Mouse (Mus musculus): ENCODE measurements around the gene Pfkm. TPM values are rescaled to one million over a fixed set of nuclear protein-coding genes. Genes with fewer than 3 reads are reported as not detected.

Gene Pfkm
- total and polyA plus RNA-seq, 2 experiments, result 9.4 to 12.3 TPM

GRCm38 (mm10) chr15:98055246-98055645, 37.1 kb upstream of the Pfkm start:
- Histone ChIP-seq H3K4me3 (ENCODE audit: insufficient read depth, low read depth, low read length) (no peak overlapping the region), H3K9ac (ENCODE audit: low read depth, low read length) (no peak overlapping the region), H3K27me3 (ENCODE audit: control insufficient read depth, insufficient read depth, low read length) (no peaks in the 10 kb centered on the region), H3K4me1 (ENCODE audit: control insufficient read depth, insufficient read depth, low read length) (no peaks in the 10 kb centered on the region), H3K36me3 (ENCODE audit: control insufficient read depth, insufficient read depth, low read length) (peaks cover 25% of the 10 kb centered on the region), H3K27ac (replicated peaks; ENCODE audit: insufficient read depth, low read depth, low read length) (no peak overlapping the region), H3K79me2 (ENCODE audit: control insufficient read depth, insufficient read depth, low read length) (no peaks in the 10 kb centered on the region)
- TF ChIP-seq CTCF (IDR thresholded peaks at IDR 0.05; ENCODE audit: low read depth, low read length), result peak; percentile 30; the same call in 1 of the 2 replicates
- TF ChIP-seq POLR2A (IDR thresholded peaks at IDR 0.05; ENCODE audit: extremely low read depth, insufficient read depth, low read length), result no peak
- peak; percentile 24 for DNase-seq (ENCODE audit: extremely low read depth, low read depth, low spot score)
- 55% methylated on average over 5 of the region's 5 CpGs for WGBS

GRCm38 (mm10) chr15:98065881-98066280, 26.5 kb upstream of the Pfkm start:
- no peak overlapping the region for H3K27ac ChIP-seq (replicated peaks; ENCODE audit: insufficient read depth, low read depth, low read length)
- H3K9ac ChIP-seq (ENCODE audit: low read depth, low read length), result no peak overlapping the region
- no peaks in the 10 kb centered on the region for H3K4me1 ChIP-seq (ENCODE audit: control insufficient read depth, insufficient read depth, low read length)
- no peaks in the 10 kb centered on the region for H3K27me3 ChIP-seq (ENCODE audit: control insufficient read depth, insufficient read depth, low read length)
- no peak overlapping the region for H3K4me3 ChIP-seq (ENCODE audit: insufficient read depth, low read depth, low read length)
- 90% methylated on average over 5 of the region's 5 CpGs for WGBS
- peaks cover 50% of the 10 kb centered on the region for H3K36me3 ChIP-seq (ENCODE audit: control insufficient read depth, insufficient read depth, low read length)
- TF ChIP-seq POLR2A (IDR thresholded peaks at IDR 0.05; ENCODE audit: extremely low read depth, insufficient read depth, low read length) (no peak), CTCF (IDR thresholded peaks at IDR 0.05; ENCODE audit: low read depth, low read length) (no peak)
- no peaks in the 10 kb centered on the region for H3K79me2 ChIP-seq (ENCODE audit: control insufficient read depth, insufficient read depth, low read length)
- DNase-seq (ENCODE audit: extremely low read depth, low read depth, low spot score), result no peak

GRCm38 (mm10) chr15:98066602-98067001, 25.8 kb upstream of the Pfkm start:
- H3K9ac ChIP-seq (ENCODE audit: low read depth, low read length), result no peak overlapping the region
- no peaks in the 10 kb centered on the region for H3K4me1 ChIP-seq (ENCODE audit: control insufficient read depth, insufficient read depth, low read length)
- H3K79me2 ChIP-seq (ENCODE audit: control insufficient read depth, insufficient read depth, low read length), result no peaks in the 10 kb centered on the region
- WGBS, result 96% methylated on average over 12 of the region's 12 CpGs
- H3K27me3 ChIP-seq (ENCODE audit: control insufficient read depth, insufficient read depth, low read length), result no peaks in the 10 kb centered on the region
- no peak overlapping the region for H3K4me3 ChIP-seq (ENCODE audit: insufficient read depth, low read depth, low read length)
- TF ChIP-seq POLR2A (IDR thresholded peaks at IDR 0.05; ENCODE audit: extremely low read depth, insufficient read depth, low read length), result no peak
- TF ChIP-seq CTCF (IDR thresholded peaks at IDR 0.05; ENCODE audit: low read depth, low read length), result no peak
- peaks cover 48% of the 10 kb centered on the region for H3K36me3 ChIP-seq (ENCODE audit: control insufficient read depth, insufficient read depth, low read length)
- H3K27ac ChIP-seq (replicated peaks; ENCODE audit: insufficient read depth, low read depth, low read length), result no peak overlapping the region
- no peak for DNase-seq (ENCODE audit: extremely low read depth, low read depth, low spot score)

GRCm38 (mm10) chr15:98067492-98067891, 24.9 kb upstream of the Pfkm start:
- no peak for TF ChIP-seq POLR2A (IDR thresholded peaks at IDR 0.05; ENCODE audit: extremely low read depth, insufficient read depth, low read length)
- no peak for TF ChIP-seq CTCF (IDR thresholded peaks at IDR 0.05; ENCODE audit: low read depth, low read length)
- Histone ChIP-seq H3K4me3 (ENCODE audit: insufficient read depth, low read depth, low read length) (no peak overlapping the region), H3K9ac (ENCODE audit: low read depth, low read length) (no peak overlapping the region), H3K27me3 (ENCODE audit: control insufficient read depth, insufficient read depth, low read length) (no peaks in the 10 kb centered on the region), H3K36me3 (ENCODE audit: control insufficient read depth, insufficient read depth, low read length) (peaks cover 48% of the 10 kb centered on the region), H3K79me2 (ENCODE audit: control insufficient read depth, insufficient read depth, low read length) (no peaks in the 10 kb centered on the region), H3K27ac (replicated peaks; ENCODE audit: insufficient read depth, low read depth, low read length) (no peak overlapping the region), H3K4me1 (ENCODE audit: control insufficient read depth, insufficient read depth, low read length) (no peaks in the 10 kb centered on the region)
- WGBS, result 65% methylated on average over 3 of the region's 3 CpGs
- DNase-seq (ENCODE audit: extremely low read depth, low read depth, low spot score), result no peak

GRCm38 (mm10) chr15:98068506-98068905, 23.9 kb upstream of the Pfkm start:
- Histone ChIP-seq H3K36me3 (ENCODE audit: control insufficient read depth, insufficient read depth, low read length) (peaks cover 48% of the 10 kb centered on the region), H3K9ac (ENCODE audit: low read depth, low read length) (no peak overlapping the region), H3K79me2 (ENCODE audit: control insufficient read depth, insufficient read depth, low read length) (no peaks in the 10 kb centered on the region), H3K4me3 (ENCODE audit: insufficient read depth, low read depth, low read length) (no peak overlapping the region), H3K27me3 (ENCODE audit: control insufficient read depth, insufficient read depth, low read length) (no peaks in the 10 kb centered on the region), H3K27ac (replicated peaks; ENCODE audit: insufficient read depth, low read depth, low read length) (no peak overlapping the region), H3K4me1 (ENCODE audit: control insufficient read depth, insufficient read depth, low read length) (no peaks in the 10 kb centered on the region)
- no peak for DNase-seq (ENCODE audit: extremely low read depth, low read depth, low spot score)
- 91% methylated on average over 9 of the region's 9 CpGs for WGBS
- TF ChIP-seq POLR2A (IDR thresholded peaks at IDR 0.05; ENCODE audit: extremely low read depth, insufficient read depth, low read length), result no peak

- Histone ChIP-seq H3K4me1 (ENCODE audit: control insufficient read depth, insufficient read depth, low read length) (no peaks in the 10 kb centered on the region), H3K9ac (ENCODE audit: low read depth, low read length) (no peak overlapping the region), H3K27ac (replicated peaks; ENCODE audit: insufficient read depth, low read depth, low read length) (no peak overlapping the region), H3K79me2 (ENCODE audit: control insufficient read depth, insufficient read depth, low read length) (no peaks in the 10 kb centered on the region), H3K4me3 (ENCODE audit: insufficient read depth, low read depth, low read length) (no peak overlapping the region), H3K36me3 (ENCODE audit: control insufficient read depth, insufficient read depth, low read length) (peaks cover 41% of the 10 kb centered on the region), H3K27me3 (ENCODE audit: control insufficient read depth, insufficient read depth, low read length) (no peaks in the 10 kb centered on the region)
- 93% methylated on average over 8 of the region's 8 CpGs for WGBS
- TF ChIP-seq CTCF (IDR thresholded peaks at IDR 0.05; ENCODE audit: low read depth, low read length), result no peak
- DNase-seq (ENCODE audit: extremely low read depth, low read depth, low spot score), result no peak
Measured at GRCm38 (mm10) chr15:98069566-98070245, 22.7 kb upstream of the Pfkm start.

Measured in liver, adult 2 months (tissue).